Mouse (Mus musculus) frontal cortex, postnatal 36 days (tissue): ENCODE results near the gene Adap1.
"Not testable (repeated sequence)": the region's sequence is repeated elsewhere in the genome, so short reads cannot be mapped to it uniquely, and the experiment has no call there.

Experiments used
- DNase-seq, 2 experiments: peaks; one replicate each; pipeline ENCODE4 v3.0.0; 2022; ENCODE audit warnings: low spot score in 2 of 2

Gene Adap1

GRCm38 (mm10) chr5:139351134-139351533 lies 25.7 kb upstream of the Adap1 start, which contains the start of gene Cox19:
TSS of gene Cox19 (minus strand) at chr5:139351418.
- DNase-seq, result no peak

- no peak for DNase-seq
Observed at GRCm38 (mm10) chr5:139349713-139350112, 24.3 kb upstream of the Adap1 start.

GRCm38 (mm10) chr5:139347225-139347624 lies 21.8 kb upstream of the Adap1 start:
- no peak for DNase-seq

DNA sequence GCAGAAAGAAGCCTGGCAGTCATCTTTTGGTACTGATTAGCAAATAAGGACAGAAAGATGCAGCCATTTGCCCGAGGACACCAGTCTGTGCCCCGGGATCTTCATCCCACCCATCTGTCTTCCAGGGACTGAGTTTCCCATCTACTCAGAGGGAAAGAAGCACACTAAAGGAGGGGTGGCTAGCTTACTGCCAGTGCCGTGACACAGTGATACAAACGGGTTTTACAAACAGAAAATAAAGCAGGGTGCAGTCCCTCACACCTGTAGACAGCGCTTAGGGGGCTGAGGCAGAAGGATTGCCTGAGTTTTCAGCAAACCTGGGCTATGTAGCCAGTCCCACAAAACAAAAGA lies 19.9 kb upstream of the Adap1 start:
- DNase-seq, result no peak

DNA sequence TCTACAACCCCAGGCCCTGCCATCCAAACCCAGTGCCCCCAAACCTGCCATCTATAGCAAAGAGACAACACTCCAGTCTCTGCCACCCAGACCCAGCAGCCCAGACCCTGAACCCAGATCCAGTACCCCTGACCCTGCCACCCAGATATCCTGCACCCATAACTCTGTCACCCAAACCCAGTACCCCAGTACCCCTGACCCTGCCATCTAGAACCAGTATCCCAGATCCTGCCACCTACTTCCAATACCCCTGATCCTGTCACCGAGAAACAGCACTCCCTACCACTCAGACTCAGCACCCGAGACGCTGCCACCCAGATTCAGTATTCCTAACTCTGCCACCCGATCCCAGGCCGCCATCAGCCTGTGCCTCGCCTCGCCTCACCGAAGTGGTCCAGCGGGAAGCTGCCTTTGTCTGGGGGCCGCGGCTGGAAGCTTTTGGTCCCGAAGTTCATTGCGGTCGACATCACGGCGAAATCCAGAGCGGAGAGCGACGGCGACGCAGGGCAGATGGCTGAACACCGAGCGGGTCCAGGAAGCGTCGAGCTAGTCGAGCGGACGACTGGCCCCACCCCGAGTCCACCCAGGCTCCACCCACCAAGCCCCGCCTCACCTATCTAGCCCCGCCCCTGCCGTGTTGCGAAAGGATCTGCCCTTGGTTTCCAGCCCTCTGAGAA lies 19.4 kb upstream of the Adap1 start:
- DNase-seq, result peak; percentile 88 to 91

- DNase-seq, result peak in 1 of 2 experiments; percentile 75
Observed at GRCm38 (mm10) chr5:139344021-139344686, 18.7 kb upstream of the Adap1 start.

DNA sequence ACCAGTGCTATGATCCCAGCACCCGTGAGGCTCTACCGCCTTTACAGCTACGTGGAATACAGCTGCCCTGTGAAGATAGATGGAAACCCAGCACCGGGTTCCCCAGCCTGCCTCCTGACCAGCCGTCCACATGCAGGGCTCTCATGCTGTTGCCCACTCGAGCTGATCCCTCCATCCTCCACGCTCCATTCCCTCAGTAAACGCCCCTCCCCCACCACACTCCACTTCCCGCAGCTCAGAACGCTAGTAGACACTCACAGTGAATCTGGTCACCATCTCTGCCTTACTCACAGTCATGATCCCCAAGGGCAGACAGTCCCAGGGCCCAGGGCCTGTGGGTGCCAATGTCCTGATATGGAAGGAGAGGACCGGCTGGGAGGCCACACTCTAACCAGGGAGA lies 13.5 kb upstream of the Adap1 start:
- no peak for DNase-seq

- no peak for DNase-seq
Observed at GRCm38 (mm10) chr5:139338403-139338802, 13.0 kb upstream of the Adap1 start.

DNA sequence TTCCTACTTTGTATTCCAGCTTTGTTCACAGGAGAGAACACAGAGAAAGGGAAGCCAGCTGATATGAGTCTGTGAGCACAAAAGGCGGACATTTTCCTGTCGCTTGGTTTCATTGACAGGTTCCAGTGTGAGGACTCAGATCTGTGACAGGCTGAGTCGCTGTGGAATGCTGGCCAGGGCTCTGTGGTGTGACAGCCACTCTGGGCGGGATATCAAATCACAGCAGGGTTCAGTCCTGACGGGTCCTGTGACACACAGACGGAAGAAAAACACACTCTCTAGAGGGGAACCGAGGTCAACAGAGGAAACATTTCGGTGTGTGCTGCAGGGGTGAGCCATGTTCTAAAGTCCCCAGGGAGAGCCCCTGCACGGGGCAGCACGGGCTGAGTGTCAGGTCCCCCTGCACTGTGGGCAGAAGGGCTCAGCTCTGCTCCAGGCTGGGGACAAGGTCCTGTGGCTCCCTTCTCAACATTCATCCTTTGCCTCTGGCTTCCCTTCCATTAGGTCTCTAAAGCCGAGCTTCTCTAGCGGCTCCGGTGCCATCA lies 12.5 kb upstream of the Adap1 start:
- DNase-seq, result no peak

GRCm38 (mm10) chr5:139335634-139336033 lies 10.2 kb upstream of the Adap1 start:
- no peak for DNase-seq

DNA sequence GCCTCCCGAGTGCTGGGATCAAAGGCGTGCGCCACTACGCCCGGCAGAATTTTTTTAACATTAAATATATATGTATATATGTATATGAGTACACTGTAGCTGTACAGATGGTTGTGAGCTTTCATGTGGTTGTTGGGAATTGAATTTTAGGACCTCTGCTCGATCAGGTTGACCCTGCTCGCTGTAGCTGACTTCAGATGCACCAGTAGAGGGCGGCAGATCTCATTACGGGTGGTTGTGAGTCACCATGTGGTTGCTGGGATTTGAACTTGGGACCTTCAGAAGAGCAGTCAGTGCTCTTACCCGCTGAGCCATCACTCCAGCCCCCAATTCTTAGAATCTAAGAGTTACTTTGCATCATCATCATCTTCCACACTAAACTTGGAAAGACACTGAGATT lies 9.0 kb upstream of the Adap1 start:
- not testable (repeated sequence) for DNase-seq

GRCm38 (mm10) chr5:139333301-139334013 lies 8.0 kb upstream of the Adap1 start:
- no peak for DNase-seq

- DNase-seq, result no peak
Observed at GRCm38 (mm10) chr5:139332590-139333272, 7.3 kb upstream of the Adap1 start.

DNA sequence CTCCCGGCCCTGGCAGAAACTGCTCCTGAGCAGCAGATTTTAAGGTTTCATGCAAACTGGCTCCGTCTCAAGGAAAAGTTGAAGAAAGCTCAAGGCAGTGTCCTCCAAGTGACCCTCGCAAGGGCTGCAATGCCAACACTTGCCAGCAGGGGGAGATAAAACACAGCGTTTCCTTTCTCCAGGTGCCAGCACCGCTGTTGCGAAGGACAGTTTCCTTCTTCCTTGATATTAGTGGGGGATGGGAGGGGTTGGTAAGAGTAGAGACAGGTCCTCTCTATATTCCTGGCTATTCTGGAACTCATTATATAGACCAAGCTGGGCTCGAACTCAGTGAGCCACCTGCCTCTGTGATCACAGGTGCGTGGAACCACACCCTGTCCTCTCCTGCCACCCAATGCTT lies 6.3 kb upstream of the Adap1 start:
- peak; percentile 82 to 85 for DNase-seq

GRCm38 (mm10) chr5:139330766-139331165 lies 5.3 kb upstream of the Adap1 start:
- no peak for DNase-seq

DNA sequence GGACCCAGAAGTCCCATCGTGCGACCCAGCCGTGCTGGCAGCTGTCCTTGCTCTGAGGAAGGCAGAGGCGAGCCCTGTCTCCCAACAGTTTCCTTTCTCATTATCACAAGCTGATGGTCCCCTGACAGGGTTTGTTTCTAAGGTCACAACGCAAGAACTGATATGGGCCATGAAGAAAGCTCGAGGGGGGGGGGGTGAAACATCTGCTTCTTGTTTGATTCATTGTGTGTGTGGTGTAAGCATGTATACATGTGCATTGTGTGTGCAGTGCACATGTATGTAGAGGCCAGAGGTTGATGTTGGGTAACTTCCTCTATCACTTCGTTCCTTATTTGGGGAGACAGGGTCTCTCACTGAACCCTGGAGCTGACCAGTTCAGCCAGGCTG lies 2.2 kb upstream of the Adap1 start:
- no peak for DNase-seq

- no peak for DNase-seq
Observed at GRCm38 (mm10) chr5:139326986-139327633, 1.7 kb upstream of the Adap1 start.

- DNase-seq, result no peak
Observed at GRCm38 (mm10) chr5:139326111-139326696, 782 bp upstream of the Adap1 start.

DNA sequence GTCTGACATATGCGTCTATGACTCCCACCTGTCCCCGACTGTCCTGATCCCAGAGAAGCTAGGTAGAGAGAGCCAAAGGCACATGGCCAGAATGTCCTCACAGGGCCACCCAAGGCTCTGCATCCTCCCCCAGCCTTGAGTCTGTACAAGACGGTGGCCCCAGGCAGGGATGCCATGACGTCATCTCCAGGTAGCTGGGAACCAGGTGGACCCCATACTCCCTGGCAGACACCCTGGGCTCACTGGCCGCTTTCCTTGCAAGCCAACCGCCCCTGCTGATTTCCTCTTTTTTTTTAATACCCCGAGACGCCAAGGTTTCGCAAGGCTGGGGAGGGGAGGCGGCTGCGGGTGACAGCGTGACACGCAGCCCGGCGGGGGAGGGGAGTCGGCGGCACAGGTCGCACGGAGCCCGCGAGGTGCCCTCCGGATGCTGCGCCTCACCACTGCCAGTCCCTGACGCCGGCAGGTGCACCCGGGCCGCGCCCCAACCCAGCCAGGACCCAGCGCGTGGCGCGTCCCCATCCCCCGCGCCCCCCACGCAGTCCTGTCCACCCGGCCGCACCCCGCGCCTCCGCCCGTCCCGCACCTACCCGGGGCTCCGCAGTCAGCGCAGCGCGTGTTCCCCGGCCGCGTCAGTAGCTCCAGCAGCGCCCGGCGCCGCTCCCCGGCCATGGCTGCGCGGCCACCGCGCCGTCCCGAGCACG lies 579 bp downstream of the Adap1 start:
- DNase-seq, result peak; percentile 59 to 61

DNA sequence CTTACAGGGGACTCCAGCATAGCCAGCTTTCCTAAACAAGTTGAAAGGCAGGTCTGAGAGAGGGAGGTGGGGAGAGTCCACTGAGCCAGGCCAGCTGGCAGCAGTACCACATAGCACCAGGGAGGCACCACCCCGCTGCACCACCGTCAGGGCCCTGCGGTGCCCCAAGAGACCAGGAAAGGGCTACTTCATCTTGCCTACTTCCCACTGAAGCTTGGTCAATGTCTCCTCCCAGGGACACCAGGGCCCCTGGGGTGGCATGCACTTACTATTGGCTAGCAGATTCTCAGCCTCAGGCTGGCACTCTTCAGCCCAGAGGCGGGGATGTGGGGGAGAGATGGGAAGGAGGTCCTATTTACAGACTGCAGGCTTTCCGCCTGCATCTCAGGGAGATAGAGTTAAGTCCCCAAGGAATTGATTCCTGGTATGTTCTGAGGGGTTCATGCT lies 1.4 kb downstream of the Adap1 start:
- DNase-seq, result peak; percentile 67 to 69
